Mouse (Mus musculus): ENCODE measurements around the gene Phf24. TPM values are rescaled to one million over a fixed set of nuclear protein-coding genes. Genes with fewer than 3 reads are reported as not detected.
A peak's percentile ranks its signal among the peaks of the same experiment; 100 is the strongest.

Phf24 gene
- total RNA-seq (2014; fragmentation: Nextera tagmentation) = 1.8 TPM in 1 of 2 replicates, not detected in the other
- total RNA-seq (2017) = 0.29 and 0.98 TPM in 2 replicates
- polyA plus RNA-seq (2012) = 0.04 TPM in 2 replicates

DNA sequence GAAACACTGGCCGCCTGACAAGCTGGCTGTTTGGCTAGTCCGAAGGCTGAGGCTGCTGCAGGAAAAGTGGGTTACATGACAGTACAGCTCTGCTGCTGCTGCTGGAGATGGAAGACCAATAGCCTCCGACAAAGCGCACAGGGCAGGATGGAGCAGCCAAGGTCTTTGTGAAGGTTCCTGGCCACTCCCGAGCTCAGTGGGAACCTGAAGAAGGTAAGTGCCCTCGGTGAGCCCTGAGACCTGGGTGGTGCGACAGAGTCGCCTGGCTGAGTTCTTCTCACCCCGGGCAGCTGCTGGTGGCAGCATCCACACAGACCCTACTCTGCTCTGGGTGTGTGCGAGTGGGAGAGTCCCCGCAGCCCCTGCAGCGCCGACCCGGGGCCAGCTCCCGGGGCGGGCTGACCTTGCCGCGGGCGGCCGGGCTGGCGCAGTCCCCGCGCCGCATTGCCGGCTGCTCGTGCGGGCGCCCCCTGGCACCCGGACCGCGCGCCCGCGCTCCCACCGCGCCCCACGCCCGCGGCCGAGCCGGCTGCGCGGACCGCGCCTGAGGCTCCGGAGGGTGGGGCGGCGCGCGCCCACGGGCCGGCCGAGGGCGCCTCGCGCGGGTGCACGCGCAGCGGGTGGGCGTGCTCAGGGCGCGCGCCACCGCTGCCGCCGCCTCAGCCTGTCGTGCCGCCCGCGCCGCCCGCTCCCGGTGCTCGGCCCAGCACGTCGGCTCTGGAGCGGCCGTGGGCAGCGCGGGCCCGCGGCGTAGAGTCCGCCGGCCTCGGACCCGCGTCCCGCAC, at the start of gene Phf24:
TSS of gene Phf24 (plus strand) at position 44 of the 785 bp plus-strand sequence.
- no peak for TF ChIP-seq TAL1 (conservative IDR thresholded peaks at IDR 0.05; ENCODE audit: low read depth, low read length)
- no peak for TF ChIP-seq POLR2AphosphoS5 (IDR thresholded peaks at IDR 0.05; ENCODE audit: insufficient replicate concordance, low read depth, low read length)
- no peak for TF ChIP-seq GATA1 (IDR thresholded peaks at IDR 0.05; ENCODE audit: borderline replicate concordance, low read length)
- TF ChIP-seq CTCF (IDR thresholded peaks at IDR 0.05; ENCODE audit: low read depth, low read length) = no peak
- TF ChIP-seq GATA2 (IDR thresholded peaks at IDR 0.05; ENCODE audit: borderline replicate concordance, low read depth, low read length) = no peak
- Histone ChIP-seq H3K4me1 (ENCODE audit: insufficient read depth, low read depth, low read length) (peaks cover 29% of the 10 kb centered on the region), H3K4me3 (ENCODE audit: low read depth, low read length) (peak within 1 kb of the TSS; percentile 73), H3K9me3 (replicated peaks) (no peaks in the 10 kb centered on the region), H3K36me3 (replicated peaks) (no peaks in the 10 kb centered on the region), H3K27me3 (ENCODE audit: insufficient read depth, low read length) (peaks cover 53% of the 10 kb centered on the region)
- ATAC-seq (ENCODE audit: extremely low read depth, insufficient number of reproducible peaks, low FRiP score, poor library complexity, severe bottlenecking) (no peak), DNase-seq (ENCODE audit: low spot score) (peak; percentile 42)

DNA sequence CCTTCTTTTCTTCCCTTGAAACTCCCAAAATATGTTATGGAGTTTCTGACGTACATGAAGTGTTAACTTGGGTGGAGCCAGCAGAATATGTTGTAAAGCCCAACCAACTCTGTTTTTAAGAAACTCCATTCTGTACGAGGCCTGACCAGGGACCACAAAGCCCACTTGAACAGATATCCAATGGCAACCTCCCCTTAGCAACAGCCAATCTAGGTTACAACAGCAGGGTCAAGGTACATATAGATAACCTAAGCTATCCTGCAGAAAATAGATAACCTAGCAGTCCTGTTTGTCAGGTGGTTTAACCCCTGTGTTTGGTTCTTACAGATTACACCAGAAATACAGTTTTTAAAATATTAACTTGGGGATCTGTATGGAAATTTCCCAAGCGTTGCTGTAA, 49.1 kb upstream of the Phf24 start:
- no peaks in the 10 kb centered on the region for H3K27me3 ChIP-seq (ENCODE audit: insufficient read depth, low read length)
- TF ChIP-seq CTCF (IDR thresholded peaks at IDR 0.05; ENCODE audit: low read depth, low read length) (no peak), TAL1 (conservative IDR thresholded peaks at IDR 0.05; ENCODE audit: low read depth, low read length) (peak; percentile 95), GATA2 (IDR thresholded peaks at IDR 0.05; ENCODE audit: borderline replicate concordance, low read depth, low read length) (0 out of 2 replicates have a peak, but pooled peaks have one; percentile 10)
- H3K36me3 ChIP-seq (replicated peaks) = peaks cover 13% of the 10 kb centered on the region
- ATAC-seq (ENCODE audit: extremely low read depth, insufficient number of reproducible peaks, low FRiP score, poor library complexity, severe bottlenecking) (peak; percentile 68), DNase-seq (ENCODE audit: low spot score) (no peak)
- H3K4me1 ChIP-seq (ENCODE audit: insufficient read depth, low read depth, low read length) = peaks cover 85% of the 10 kb centered on the region
- H3K4me3 ChIP-seq (ENCODE audit: low read depth, low read length) = peak overlapping the region; percentile 57; the same call in 1 of the 2 replicates
- no peaks in the 10 kb centered on the region for H3K9me3 ChIP-seq (replicated peaks)

DNA sequence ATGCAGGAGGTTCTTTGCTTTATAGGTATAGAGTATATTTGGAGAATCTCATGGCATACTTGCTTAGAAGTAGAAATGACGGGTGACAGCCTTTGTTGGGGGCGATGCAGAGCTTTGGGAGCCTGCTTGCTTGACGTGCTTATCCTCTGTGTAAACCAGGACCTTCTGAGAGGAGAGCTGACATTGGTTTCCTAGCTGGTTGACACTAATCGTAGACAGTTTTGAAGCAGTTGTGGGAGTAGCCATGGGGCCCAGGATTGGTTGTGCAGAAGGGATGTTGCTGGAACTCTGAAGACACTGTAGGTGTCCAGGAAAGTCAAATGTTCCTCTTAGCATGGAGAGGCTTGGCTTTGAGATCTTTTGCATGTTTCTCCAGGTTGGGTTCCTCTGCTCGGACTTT, 48.3 kb upstream of the Phf24 start:
- H3K4me3 ChIP-seq (ENCODE audit: low read depth, low read length) = peak overlapping the region; percentile 55; the same call in 1 of the 2 replicates
- H3K27me3 ChIP-seq (ENCODE audit: insufficient read depth, low read length) = no peaks in the 10 kb centered on the region
- DNase-seq (ENCODE audit: low spot score) (no peak), ATAC-seq (ENCODE audit: extremely low read depth, insufficient number of reproducible peaks, low FRiP score, poor library complexity, severe bottlenecking) (no peak)
- H3K4me1 ChIP-seq (ENCODE audit: insufficient read depth, low read depth, low read length) = peaks cover 89% of the 10 kb centered on the region
- no peaks in the 10 kb centered on the region for H3K9me3 ChIP-seq (replicated peaks)
- no peak for TF ChIP-seq POLR2AphosphoS5 (IDR thresholded peaks at IDR 0.05; ENCODE audit: insufficient replicate concordance, low read depth, low read length)
- no peak for TF ChIP-seq GATA2 (IDR thresholded peaks at IDR 0.05; ENCODE audit: borderline replicate concordance, low read depth, low read length)
- H3K36me3 ChIP-seq (replicated peaks) = peaks cover 20% of the 10 kb centered on the region

DNA sequence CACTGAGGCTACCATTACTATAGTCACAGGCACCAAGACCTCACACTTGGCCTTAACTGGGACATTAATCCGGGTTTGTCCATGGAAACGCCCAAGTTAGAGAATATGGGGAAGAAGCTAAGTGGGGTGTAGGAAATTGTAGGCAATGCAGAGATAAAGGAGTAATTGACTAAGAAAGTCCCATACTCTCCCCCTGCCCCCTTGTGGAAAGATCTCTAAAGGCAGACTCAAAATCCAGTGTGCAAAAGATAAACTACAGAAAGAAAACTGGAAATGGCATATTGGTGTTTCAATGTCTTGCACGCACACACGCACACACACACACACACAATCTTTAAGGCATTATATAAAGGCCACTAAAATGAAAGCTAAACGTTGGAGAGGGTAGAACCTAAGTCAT, 45.7 kb upstream of the Phf24 start:
- TF ChIP-seq GATA2 (IDR thresholded peaks at IDR 0.05; ENCODE audit: borderline replicate concordance, low read depth, low read length) = no peak
- no peak for TF ChIP-seq GATA1 (IDR thresholded peaks at IDR 0.05; ENCODE audit: borderline replicate concordance, low read length)
- no peak for TF ChIP-seq CTCF (IDR thresholded peaks at IDR 0.05; ENCODE audit: low read depth, low read length)
- no peak for TF ChIP-seq TAL1 (conservative IDR thresholded peaks at IDR 0.05; ENCODE audit: low read depth, low read length)
- no peak for TF ChIP-seq POLR2AphosphoS5 (IDR thresholded peaks at IDR 0.05; ENCODE audit: insufficient replicate concordance, low read depth, low read length)
- peak overlapping the region; percentile 39; the same call in 1 of the 2 replicates for H3K4me3 ChIP-seq (ENCODE audit: low read depth, low read length)
- H3K9me3 ChIP-seq (replicated peaks) = no peaks in the 10 kb centered on the region
- H3K36me3 ChIP-seq (replicated peaks) = peaks cover 36% of the 10 kb centered on the region
- H3K4me1 ChIP-seq (ENCODE audit: insufficient read depth, low read depth, low read length) = peaks cover 88% of the 10 kb centered on the region
- DNase-seq (ENCODE audit: low spot score) (no peak), ATAC-seq (ENCODE audit: extremely low read depth, insufficient number of reproducible peaks, low FRiP score, poor library complexity, severe bottlenecking) (no peak)
- no peaks in the 10 kb centered on the region for H3K27me3 ChIP-seq (ENCODE audit: insufficient read depth, low read length)

DNA sequence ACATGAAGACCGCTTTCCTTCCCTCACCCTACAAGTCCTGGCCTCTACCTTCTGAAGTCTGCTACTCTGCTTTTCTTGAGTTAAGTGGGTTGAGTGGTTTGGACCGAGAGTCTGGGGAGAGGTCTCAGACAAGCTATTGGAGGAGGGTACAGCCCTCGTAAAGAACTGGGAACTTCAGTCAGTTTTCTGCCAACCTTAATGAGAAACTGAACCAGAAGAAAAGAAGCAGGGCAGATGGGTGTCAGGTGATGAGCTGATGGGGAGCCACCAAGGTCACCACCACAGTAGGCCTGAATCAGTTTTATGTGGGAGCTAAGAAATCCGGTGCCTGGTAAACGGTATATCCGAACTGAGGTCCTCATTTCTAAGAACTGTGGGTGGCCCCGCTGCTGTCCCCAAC, 44.3 kb upstream of the Phf24 start:
- Histone ChIP-seq H3K27me3 (ENCODE audit: insufficient read depth, low read length) (no peaks in the 10 kb centered on the region), H3K4me1 (ENCODE audit: insufficient read depth, low read depth, low read length) (peaks cover 83% of the 10 kb centered on the region), H3K4me3 (ENCODE audit: low read depth, low read length) (no peak overlapping the region; the same call in 1 of the 2 replicates), H3K9me3 (replicated peaks) (no peaks in the 10 kb centered on the region), H3K36me3 (replicated peaks) (peaks cover 46% of the 10 kb centered on the region)
- DNase-seq (ENCODE audit: low spot score) = no peak
- ATAC-seq (ENCODE audit: extremely low read depth, insufficient number of reproducible peaks, low FRiP score, poor library complexity, severe bottlenecking) = no peak
- no peak for TF ChIP-seq TAL1 (conservative IDR thresholded peaks at IDR 0.05; ENCODE audit: low read depth, low read length)
- TF ChIP-seq GATA1 (IDR thresholded peaks at IDR 0.05; ENCODE audit: borderline replicate concordance, low read length) = no peak
- TF ChIP-seq GATA2 (IDR thresholded peaks at IDR 0.05; ENCODE audit: borderline replicate concordance, low read depth, low read length) = no peak
- no peak for TF ChIP-seq CTCF (IDR thresholded peaks at IDR 0.05; ENCODE audit: low read depth, low read length)
- no peak for TF ChIP-seq POLR2AphosphoS5 (IDR thresholded peaks at IDR 0.05; ENCODE audit: insufficient replicate concordance, low read depth, low read length)

DNA sequence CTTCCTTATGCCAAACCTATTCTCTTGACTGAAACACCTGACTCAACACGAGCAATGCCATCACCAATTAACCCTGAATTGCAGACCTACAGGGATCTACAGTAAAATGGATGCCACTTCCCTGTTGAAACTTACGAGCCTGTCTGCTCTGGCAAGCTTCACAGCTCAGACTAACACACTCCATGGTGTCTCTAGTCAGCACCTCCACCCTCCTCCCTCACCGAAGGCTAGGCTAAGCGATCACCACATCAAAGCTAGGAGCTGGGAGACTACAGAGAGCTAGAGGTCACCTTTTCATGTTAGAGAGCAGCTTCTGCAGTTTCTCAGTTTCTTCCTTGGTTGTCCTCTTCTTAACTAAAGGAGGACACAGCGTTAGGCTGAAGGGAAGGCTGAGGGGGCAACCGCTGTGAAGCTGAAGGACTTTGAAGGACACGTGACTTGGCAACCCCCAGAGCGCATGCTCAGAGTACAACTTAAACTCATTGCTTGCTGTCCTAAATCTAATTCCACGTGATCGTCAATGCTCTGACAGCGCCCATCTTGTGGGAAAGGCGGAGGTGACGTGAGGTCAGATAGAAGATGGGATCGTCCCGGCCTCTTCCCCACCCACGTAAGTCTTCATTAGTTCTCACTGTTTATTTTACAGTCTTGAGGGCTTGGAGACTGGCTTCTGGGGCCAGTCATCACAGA, 43.6 kb upstream of the Phf24 start:
- H3K4me3 ChIP-seq (ENCODE audit: low read depth, low read length) = no peak overlapping the region; the same call in 1 of the 2 replicates
- no peak for TF ChIP-seq GATA2 (IDR thresholded peaks at IDR 0.05; ENCODE audit: borderline replicate concordance, low read depth, low read length)
- TF ChIP-seq GATA1 (IDR thresholded peaks at IDR 0.05; ENCODE audit: borderline replicate concordance, low read length) = no peak
- TF ChIP-seq TAL1 (conservative IDR thresholded peaks at IDR 0.05; ENCODE audit: low read depth, low read length) = no peak
- no peak for TF ChIP-seq POLR2AphosphoS5 (IDR thresholded peaks at IDR 0.05; ENCODE audit: insufficient replicate concordance, low read depth, low read length)
- H3K9me3 ChIP-seq (replicated peaks) = peaks cover 3% of the 10 kb centered on the region

More for the DNA sequence above, 43.6 kb upstream of the Phf24 start:
- Histone ChIP-seq H3K4me1 (ENCODE audit: insufficient read depth, low read depth, low read length) (peaks cover 84% of the 10 kb centered on the region), H3K36me3 (replicated peaks) (peaks cover 49% of the 10 kb centered on the region), H3K27me3 (ENCODE audit: insufficient read depth, low read length) (no peaks in the 10 kb centered on the region)
- no peak for DNase-seq (ENCODE audit: low spot score)
- ATAC-seq (ENCODE audit: extremely low read depth, insufficient number of reproducible peaks, low FRiP score, poor library complexity, severe bottlenecking) = no peak
